Mouse (Mus musculus): Measurements from ENCODE around the gene Ddo.

Gene Ddo

DNA sequence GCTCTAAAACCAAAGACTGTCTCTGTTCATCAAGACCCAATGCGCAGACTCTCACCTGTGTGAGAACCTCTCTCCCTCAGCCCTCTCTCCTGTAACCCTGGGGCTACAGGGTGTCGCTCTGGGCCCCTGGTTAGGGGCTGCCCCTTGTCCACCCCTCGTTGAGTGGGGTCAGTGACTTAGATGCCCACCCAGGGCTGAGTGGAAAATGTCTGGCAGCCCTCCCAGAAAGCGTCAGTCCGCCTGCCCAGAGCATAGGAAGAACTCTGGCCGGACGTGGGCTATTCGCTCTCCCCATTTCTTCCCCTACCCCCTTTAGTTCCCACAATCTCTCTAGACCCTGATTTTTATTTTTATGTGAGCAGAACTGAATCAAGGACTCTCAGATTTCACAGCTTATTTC lies 86.5 kb downstream of the Ddo start:
- in situ Hi-C loops (cut with MboI, MseI) = no loop called here

DNA sequence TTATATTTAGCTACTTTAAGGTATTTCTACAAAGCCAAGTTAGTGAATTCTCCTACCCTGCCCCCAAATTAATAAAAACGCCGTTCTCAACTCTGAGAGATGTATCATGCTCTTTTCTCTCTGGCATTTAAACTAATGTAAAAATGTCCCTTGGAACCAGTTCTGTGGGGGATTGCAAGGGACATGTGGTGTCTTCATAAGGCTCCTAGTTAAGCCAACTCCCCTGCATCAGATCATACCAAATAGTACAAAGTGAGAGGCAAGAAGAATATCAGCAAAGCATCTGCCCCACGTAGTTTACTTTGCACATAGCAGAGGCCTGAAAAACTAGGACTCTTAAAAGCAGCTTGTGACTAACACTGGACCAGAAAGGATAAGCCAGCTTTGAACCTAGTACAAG lies 86.9 kb downstream of the Ddo start:
- in situ Hi-C loops (cut with MboI, MseI) = no loop called here

DNA sequence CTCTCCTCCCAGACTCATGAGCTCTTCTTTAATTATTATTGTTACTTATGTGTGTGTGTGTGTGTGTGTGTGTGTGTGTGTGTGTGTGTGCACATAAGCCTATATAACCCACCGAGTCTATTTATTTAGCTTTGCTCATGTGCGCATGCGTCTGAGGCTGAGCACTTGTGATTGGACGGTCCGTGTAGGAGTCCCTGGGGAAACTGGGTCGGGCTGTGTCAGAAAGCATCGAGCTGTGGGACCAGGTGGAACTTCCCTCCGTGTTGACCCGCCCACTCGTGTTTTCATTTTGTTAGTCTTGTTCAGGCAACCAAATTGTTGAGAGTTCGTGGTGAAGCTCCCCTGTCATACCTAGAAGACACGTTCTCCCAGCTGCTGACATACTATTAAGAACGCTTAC lies 88.6 kb downstream of the Ddo start:
- in situ Hi-C loops (cut with MboI, MseI) = no loop called here

DNA sequence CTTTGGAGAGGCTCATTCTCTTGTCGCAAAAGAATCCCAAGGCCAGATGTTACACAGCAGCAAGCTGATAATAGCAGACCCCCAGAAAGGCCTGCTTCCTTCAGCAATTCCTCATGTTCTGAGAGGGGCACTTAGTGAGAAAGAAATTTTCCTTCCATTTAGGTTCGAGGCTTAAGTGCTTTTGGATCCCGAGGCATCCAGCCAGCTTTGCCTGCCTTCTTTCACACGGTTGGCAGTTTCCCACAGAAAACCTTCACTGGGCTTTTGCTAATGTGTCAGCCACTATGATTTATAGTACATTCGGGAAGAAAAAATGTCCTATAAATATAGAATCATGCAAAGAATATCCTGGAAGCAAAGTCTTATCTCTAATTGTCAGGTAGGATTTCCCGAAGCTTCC lies 89.3 kb downstream of the Ddo start:
- in situ Hi-C loops (cut with MboI, MseI) = no loop called here

DNA sequence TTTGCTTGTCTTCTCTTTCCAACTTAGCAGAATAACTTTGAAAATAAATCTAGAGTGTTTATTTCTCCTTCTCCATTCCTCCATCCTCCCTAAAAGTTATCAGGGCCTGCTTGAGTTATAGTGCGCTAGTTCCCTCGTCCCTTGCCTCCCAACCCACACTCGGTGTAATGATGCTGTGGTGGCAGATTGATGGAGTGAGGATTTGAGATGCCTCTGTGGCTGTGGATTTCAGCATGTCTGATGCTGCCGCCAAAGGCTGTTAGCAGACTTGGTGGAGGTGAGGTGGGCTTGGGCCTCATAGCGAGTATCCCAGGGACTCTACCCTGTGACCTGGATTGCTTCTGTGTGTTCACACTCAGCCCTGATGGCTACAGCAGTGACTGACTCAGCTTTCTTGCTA lies 91.1 kb downstream of the Ddo start:
- in situ Hi-C loops (cut with MboI, MseI) = no loop called here

DNA sequence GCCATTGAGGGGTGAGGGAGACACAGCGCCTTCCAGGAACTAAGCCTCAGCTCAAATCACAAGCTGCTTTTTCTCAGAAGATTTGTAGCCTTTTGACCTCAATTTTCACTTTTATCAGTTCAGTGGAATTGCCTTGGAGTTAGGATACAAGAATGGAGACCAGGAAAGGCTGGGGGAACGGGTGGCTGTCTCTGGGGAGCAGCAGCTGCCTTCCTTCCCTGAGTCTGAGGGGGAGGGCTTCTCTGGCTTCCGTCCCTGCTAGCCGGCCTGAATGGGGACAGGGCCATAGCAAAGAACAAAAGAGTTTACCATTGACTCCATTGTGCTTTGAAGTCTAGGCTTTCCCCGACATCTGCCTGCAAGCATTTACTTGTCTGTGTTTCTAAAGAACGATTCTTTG lies 94.5 kb downstream of the Ddo start:
- in situ Hi-C loops (cut with MboI, MseI) = no loop called here

DNA sequence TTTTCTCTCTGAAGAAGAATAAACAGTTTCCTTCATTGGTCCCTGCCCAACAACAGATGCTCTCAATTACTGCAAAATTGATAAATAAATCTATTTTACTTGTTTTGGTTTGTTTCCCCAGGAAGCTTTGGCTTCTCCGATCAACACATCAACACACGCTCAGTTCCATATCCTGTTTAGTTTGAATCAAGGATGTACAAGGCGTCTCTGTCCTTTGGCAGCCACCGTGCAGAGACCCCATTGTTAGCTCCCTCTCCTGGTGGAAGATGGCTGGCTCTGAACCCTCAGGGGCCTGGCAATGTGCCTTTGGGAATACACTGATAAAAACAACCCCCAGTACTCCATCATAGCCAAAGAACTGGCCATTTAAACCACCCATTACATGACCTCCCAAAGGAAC lies 95.3 kb downstream of the Ddo start:
- in situ Hi-C loops (cut with MboI, MseI) = no loop called here

DNA sequence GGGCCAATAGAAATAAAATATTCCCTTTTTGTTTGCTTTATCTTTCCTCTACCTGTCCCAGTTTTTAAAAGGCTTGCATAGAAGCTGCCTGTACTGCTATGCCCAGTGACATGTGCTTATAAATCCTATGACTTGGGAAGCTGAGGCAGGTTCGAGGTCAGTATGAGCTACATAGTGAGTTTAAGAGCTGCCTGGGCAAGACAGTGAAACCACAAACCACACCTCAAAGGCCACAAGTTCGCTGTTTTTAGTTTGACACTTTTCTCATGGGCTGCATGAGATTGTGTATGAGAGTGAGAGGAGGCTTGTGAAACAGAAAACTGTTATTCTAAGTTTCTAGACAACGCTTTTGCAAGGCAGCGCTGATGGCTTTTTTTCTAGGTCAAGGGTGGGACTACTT lies 95.7 kb downstream of the Ddo start:
- in situ Hi-C loops (cut with MboI, MseI) = no loop called here

DNA sequence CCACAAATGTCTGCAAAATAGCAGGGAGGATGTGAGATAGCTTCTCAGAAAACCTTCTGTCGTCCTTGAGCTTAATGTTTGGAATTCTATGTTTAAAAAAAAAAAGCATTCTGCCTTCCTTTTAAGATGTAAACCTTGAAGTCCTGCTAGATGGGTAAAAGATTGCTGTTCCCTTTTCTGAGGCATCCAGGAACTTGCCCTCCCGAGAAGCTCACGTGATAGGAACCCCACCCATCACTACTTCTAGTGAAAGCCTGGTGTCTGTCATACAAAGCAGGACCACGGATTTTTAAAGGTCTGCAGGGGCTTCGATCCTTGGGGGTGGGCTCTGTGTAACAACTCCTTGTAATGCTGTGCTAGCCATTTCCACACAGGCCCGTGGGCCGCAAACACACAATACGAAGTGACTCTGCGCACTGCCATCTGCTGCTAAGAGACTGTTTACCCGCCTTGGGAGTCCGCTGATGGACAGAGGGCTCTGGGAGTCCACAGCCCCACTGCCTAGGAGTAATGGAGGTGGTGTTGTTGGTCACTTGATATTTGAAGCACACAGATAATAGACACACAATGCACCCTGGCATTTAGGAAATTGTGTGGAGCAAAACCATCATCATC lies 96.6 kb downstream of the Ddo start:
- in situ Hi-C loops (cut with MboI, MseI) = no loop called here

DNA sequence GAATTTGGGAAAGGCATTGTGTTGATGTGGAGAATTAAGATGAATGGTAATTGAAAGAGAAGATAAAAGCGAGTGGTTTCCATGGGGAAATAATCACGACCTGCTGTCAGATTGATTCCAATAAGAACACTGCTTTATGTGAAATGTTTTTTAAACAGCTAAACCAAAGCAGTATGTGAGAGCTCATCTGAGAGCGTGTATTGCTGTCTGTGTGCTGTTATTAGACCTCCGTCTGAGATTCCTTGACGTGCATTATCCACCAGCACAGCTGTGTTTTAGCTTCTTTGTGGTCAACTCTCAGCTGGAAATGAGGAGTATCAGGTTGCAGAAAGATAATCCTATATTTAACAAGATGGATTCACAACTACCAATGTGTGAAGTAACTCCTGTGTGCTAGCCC lies 97.2 kb downstream of the Ddo start:
- in situ Hi-C loops (cut with MboI, MseI) = no loop called here

DNA sequence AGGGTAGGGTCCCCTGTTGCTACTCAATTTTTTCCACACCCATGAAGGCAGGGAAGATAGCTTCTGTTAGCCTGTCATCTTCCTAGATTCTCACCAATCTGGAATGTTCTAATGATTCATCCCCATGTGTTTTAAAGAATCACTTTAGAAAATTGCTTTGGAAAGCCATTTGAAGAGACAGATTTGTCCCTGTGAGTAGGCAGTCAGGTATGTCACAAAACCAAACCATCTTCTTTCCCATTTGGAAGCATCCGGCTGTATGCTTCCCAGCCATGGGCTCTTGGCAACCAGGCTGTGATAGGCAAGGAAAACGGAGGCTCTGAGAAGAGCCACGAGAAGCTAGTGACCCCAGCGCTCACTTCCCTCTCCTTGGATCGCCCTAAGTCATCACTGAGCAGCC lies 100.4 kb downstream of the Ddo start:
- in situ Hi-C loops (cut with MboI, MseI) = no loop called here
